Mouse (Mus musculus) kidney, embryonic 16.5 days (tissue): ENCODE data around the gene Edf1. TPM values are rescaled to one million over a fixed set of nuclear protein-coding genes. Genes with fewer than 3 reads are reported as not detected.

ENCODE experiments used
- ATAC-seq: fragments of 200-750 bp; cut with Nextera tagmentation; 2 replicates; pipeline ENCODE4 v1.8.0; 2017; ENCODE audit warnings: moderate TSS enrichment; ENCODE audit not compliant: low FRiP score, low TSS enrichment
- H3K27ac ChIP-seq: fragments of 300-500 bp; sonication (generic); 2 replicates; pipeline ENCODE4 v1.5.1; 2014; ENCODE audit warnings: low read length
- H3K27me3 ChIP-seq: fragments of 300-500 bp; sonication (generic); 2 replicates; pipeline ENCODE4 v1.6.1; 2014; ENCODE audit warnings: low read length, control low read depth, mixed read lengths; ENCODE audit not compliant: insufficient read depth
- H3K36me3 ChIP-seq: fragments of 300-500 bp; sonication (generic); 2 replicates; pipeline ENCODE4 v1.6.1; 2014; ENCODE audit warnings: low read length, control low read depth, mixed read lengths; ENCODE audit not compliant: insufficient read depth
- H3K4me1 ChIP-seq: fragments of 300-500 bp; sonication (generic); 2 replicates; pipeline ENCODE4 v1.6.1; 2014; ENCODE audit warnings: low read length, control low read depth, mixed read lengths; ENCODE audit not compliant: insufficient read depth
- H3K4me2 ChIP-seq: fragments of 300-500 bp; sonication (generic); replicated peaks from 2 replicates; pipeline ENCODE4 v1.6.1; 2014; ENCODE audit warnings: low read depth, low read length
- H3K4me3 ChIP-seq: fragments of 300-500 bp; sonication (generic); 2 replicates; pipeline ENCODE4 v1.5.1; 2014; ENCODE audit warnings: mild to moderate bottlenecking, low read length
- H3K9ac ChIP-seq: fragments of 300-500 bp; sonication (generic); replicated peaks from 2 replicates; pipeline ENCODE4 v1.6.1; 2014; ENCODE audit warnings: low read length
- H3K9me3 ChIP-seq: fragments of 300-500 bp; sonication (generic); 2 replicates; pipeline ENCODE4 v1.6.1; 2016; ENCODE audit warnings: low read length, control low read depth
- WGBS: fragments of 180-500 bp; shearing (Covaris S2); extraction: QIAGEN DNeasy Blood & Tissue Kit; methylation state at CpG from one replicate; pipeline ENCODE4 v1.1.7; 2014; 5-methylcytosine and 5-hydroxymethylcytosine counted together
- polyA plus RNA-seq: library from polyadenylated mRNA; unstranded; fragments of >200 nt; fragmentation: Nextera tagmentation; extraction: Ambion mirVana; gene quantifications from 2 replicates; pipeline ENCODE4 v1.2.1, GENCODE M21; 2015

Edf1 gene
- polyA plus RNA-seq, 1 experiment from 2014 or later, result 373 TPM

- Histone ChIP-seq H3K9me3 (no peaks in the 10 kb centered on the region), H3K4me3 (peak overlapping the region; percentile 69), H3K36me3 (no peaks in the 10 kb centered on the region), H3K27ac (peak overlapping the region; percentile 91), H3K9ac (peak overlapping the region; percentile 85), H3K4me2 (peak overlapping the region; percentile 95), H3K27me3 (peaks cover 47% of the 10 kb centered on the region), H3K4me1 (peaks cover 53% of the 10 kb centered on the region)
- ATAC-seq, result no peak
- 14% methylated on average over 21 of the region's 21 CpGs for WGBS
Measured at GRCm38 (mm10) chr2:25575432-25576027, 17.9 kb downstream of the Edf1 start.

GRCm38 (mm10) chr2:25576028-25576850, 18.6 kb downstream of the Edf1 start:
- Histone ChIP-seq H3K4me1 (peaks cover 57% of the 10 kb centered on the region), H3K9me3 (no peaks in the 10 kb centered on the region), H3K36me3 (no peaks in the 10 kb centered on the region), H3K27ac (no peak overlapping the region), H3K4me2 (no peak overlapping the region), H3K27me3 (peaks cover 55% of the 10 kb centered on the region), H3K9ac (no peak overlapping the region; the same call in 1 of the 2 replicates), H3K4me3 (no peak overlapping the region)
- ATAC-seq, result no peak
- WGBS, result 79% methylated on average over 16 of the region's 16 CpGs

- H3K4me2 ChIP-seq, result peak overlapping the region; percentile 50
- H3K36me3 ChIP-seq, result no peaks in the 10 kb centered on the region
- H3K4me1 ChIP-seq, result peaks cover 64% of the 10 kb centered on the region
- no peak for ATAC-seq
- WGBS, result 14% methylated on average over 92 of the region's 92 CpGs
- no peak overlapping the region for H3K27ac ChIP-seq
- peaks cover 55% of the 10 kb centered on the region for H3K27me3 ChIP-seq
- peak overlapping the region; percentile 29 for H3K4me3 ChIP-seq
- peak overlapping the region; percentile 52 for H3K9ac ChIP-seq
- H3K9me3 ChIP-seq, result no peaks in the 10 kb centered on the region
Measured at GRCm38 (mm10) chr2:25576965-25577891, 19.6 kb downstream of the Edf1 start.

- 4% methylated on average over 75 of the region's 75 CpGs for WGBS
- H3K4me1 ChIP-seq, result peaks cover 66% of the 10 kb centered on the region
- peak overlapping the region; percentile 52 for H3K9ac ChIP-seq
Measured at GRCm38 (mm10) chr2:25577951-25578795, 20.5 kb downstream of the Edf1 start.

GRCm38 (mm10) chr2:25578796-25579736, 21.4 kb downstream of the Edf1 start:
- no peak overlapping the region for H3K27ac ChIP-seq
- 6% methylated on average over 77 of the region's 77 CpGs for WGBS
- no peaks in the 10 kb centered on the region for H3K9me3 ChIP-seq
- no peak for ATAC-seq
- peaks cover 9% of the 10 kb centered on the region; the same call in 1 of the 2 replicates for H3K36me3 ChIP-seq
- H3K4me3 ChIP-seq, result peak overlapping the region; percentile 29
- peak overlapping the region; percentile 46 for H3K4me2 ChIP-seq
- H3K27me3 ChIP-seq, result peaks cover 55% of the 10 kb centered on the region
- no peak overlapping the region for H3K9ac ChIP-seq
- H3K4me1 ChIP-seq, result peaks cover 57% of the 10 kb centered on the region

More at GRCm38 (mm10) chr2:25577951-25578795, 20.5 kb downstream of the Edf1 start:
- Histone ChIP-seq H3K4me2 (peak overlapping the region; percentile 50), H3K4me3 (peak overlapping the region; percentile 29), H3K36me3 (no peaks in the 10 kb centered on the region), H3K27ac (no peak overlapping the region), H3K9me3 (no peaks in the 10 kb centered on the region), H3K27me3 (peaks cover 55% of the 10 kb centered on the region)
- no peak for ATAC-seq

DNA sequence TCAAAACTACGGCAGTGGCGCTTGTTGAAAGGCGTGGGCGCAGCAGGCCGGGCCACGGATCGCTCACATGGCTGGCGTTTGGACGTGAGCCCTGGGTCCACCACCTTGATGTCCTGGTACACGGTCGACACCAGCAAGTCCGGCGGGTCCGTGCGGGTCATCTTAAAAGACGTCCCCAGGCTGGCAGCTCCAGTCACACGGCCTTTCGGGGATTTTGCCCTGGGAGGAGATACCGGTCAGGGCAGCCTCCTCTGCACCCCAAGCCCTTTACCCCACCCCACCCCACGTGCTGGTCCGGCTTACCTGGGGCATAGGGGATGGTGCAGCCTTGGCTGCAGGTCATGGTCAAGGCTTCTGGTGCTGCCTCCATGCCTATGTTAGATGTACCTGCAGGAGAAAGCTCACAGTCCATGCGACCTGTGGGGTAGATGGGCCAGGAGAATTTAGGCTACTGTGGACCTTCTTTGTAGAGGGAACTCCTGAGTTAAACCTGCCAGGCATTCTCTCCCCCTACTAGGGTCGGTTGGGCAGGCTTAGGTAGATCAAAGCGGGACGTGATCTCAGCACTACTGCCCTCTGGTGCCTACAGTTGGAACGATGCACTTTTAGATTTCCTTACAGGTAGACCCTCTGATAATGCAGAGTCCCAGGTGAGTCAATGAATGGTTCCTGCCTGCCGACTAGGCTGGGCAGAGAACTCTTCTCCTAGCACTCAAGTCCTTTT, 22.3 kb downstream of the Edf1 start:
- no peak overlapping the region for H3K27ac ChIP-seq
- peaks cover 55% of the 10 kb centered on the region for H3K4me1 ChIP-seq
- H3K36me3 ChIP-seq, result peaks cover 17% of the 10 kb centered on the region
- peaks cover 55% of the 10 kb centered on the region for H3K27me3 ChIP-seq
- H3K9me3 ChIP-seq, result no peaks in the 10 kb centered on the region
- 5% methylated on average over 27 of the region's 27 CpGs for WGBS
- no peak overlapping the region for H3K9ac ChIP-seq
- H3K4me2 ChIP-seq, result peak overlapping the region; percentile 46
- ATAC-seq, result no peak
- peak overlapping the region; percentile 29 for H3K4me3 ChIP-seq

DNA sequence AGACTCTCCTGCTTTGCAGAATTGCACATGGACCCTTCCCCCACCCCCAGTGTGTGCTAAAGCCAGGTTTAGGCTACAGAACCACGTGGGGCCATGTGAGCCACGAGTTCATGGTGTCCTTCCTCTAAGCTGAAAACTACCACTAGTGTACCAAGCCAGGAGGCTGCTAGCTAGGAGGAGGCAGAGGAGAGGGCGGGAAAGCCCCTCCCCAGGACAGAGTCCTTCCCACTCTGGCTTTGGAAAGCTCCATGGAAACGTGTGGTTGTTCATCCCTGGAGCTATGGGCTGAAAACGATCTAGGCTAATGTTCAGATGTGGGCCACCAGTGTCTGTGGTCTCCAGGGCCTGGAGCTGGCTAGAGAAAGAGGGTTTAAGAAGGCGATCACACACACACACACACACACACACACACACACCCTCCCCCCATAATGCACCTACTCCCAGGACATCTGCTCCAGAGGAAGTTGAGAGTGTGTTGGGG, 23.0 kb downstream of the Edf1 start:
- Histone ChIP-seq H3K4me2 (no peak overlapping the region), H3K27ac (no peak overlapping the region), H3K9ac (no peak overlapping the region), H3K4me1 (peaks cover 51% of the 10 kb centered on the region), H3K27me3 (peaks cover 55% of the 10 kb centered on the region), H3K4me3 (no peak overlapping the region), H3K36me3 (peaks cover 24% of the 10 kb centered on the region), H3K9me3 (no peaks in the 10 kb centered on the region)
- ATAC-seq, result no peak
- 50% methylated on average over 6 of the region's 6 CpGs for WGBS
